Mouse (Mus musculus) neural tube, embryonic 13.5 days (tissue): Measurements from ENCODE around the gene Gp1ba. TPM values are rescaled to one million over a fixed set of nuclear protein-coding genes. Genes with fewer than 3 reads are reported as not detected.

Experiments used
- ATAC-seq: fragments of 200-750 bp; cut with Nextera tagmentation; 2 replicates; pipeline ENCODE4 v1.8.0; 2017; ENCODE audit warnings: low read depth, mild to moderate bottlenecking, moderate TSS enrichment, moderate library complexity
- H3K27ac ChIP-seq: fragments of 300-500 bp; sonication (generic); replicated peaks from 2 replicates; pipeline ENCODE4 v1.5.1; 2015; ENCODE audit warnings: moderate library complexity, mild to moderate bottlenecking, inconsistent platforms
- H3K27me3 ChIP-seq: fragments of 300-500 bp; sonication (generic); 2 replicates; pipeline ENCODE4 v1.6.1; 2015; ENCODE audit warnings: mild to moderate bottlenecking, inconsistent platforms
- H3K36me3 ChIP-seq: fragments of 300-500 bp; sonication (generic); 2 replicates; pipeline ENCODE4 v1.6.1; 2015; ENCODE audit warnings: mild to moderate bottlenecking, inconsistent platforms
- H3K4me1 ChIP-seq: fragments of 300-500 bp; sonication (generic); replicated peaks from 2 replicates; pipeline ENCODE4 v1.6.1; 2015; ENCODE audit warnings: inconsistent platforms
- H3K4me2 ChIP-seq: fragments of 300-500 bp; sonication (generic); 2 replicates; pipeline ENCODE4 v1.6.1; 2015; ENCODE audit warnings: inconsistent platforms, mild to moderate bottlenecking, moderate library complexity
- H3K4me3 ChIP-seq: fragments of 300-500 bp; sonication (generic); 2 replicates; pipeline ENCODE4 v1.5.1; 2015; ENCODE audit warnings: mild to moderate bottlenecking, inconsistent platforms
- H3K9ac ChIP-seq: fragments of 300-500 bp; sonication (generic); 2 replicates; pipeline ENCODE4 v1.6.1; 2015; ENCODE audit warnings: moderate library complexity, mild to moderate bottlenecking, inconsistent platforms
- H3K9me3 ChIP-seq: fragments of 300-500 bp; sonication (generic); 2 replicates; pipeline ENCODE4 v1.6.1; 2016; ENCODE audit warnings: inconsistent platforms
- WGBS: fragments of 180-500 bp; shearing (Covaris S2); methylation state at CpG from one replicate; pipeline ENCODE4 v1.1.7; 2015; 5-methylcytosine and 5-hydroxymethylcytosine counted together
- polyA plus RNA-seq: library from polyadenylated mRNA; unstranded; fragments of >200 nt; fragmentation: Nextera tagmentation; extraction: Ambion mirVana; gene quantifications from 2 replicates; pipeline ENCODE4 v1.2.1, GENCODE M21; 2015

Gene Gp1ba
- polyA plus RNA-seq, 1 experiment from 2014 or later: 0.45 TPM

- 78% methylated on average over 8 of the region's 8 CpGs for WGBS
- H3K9ac ChIP-seq: no peak overlapping the region
- ATAC-seq: no peak
- H3K27ac ChIP-seq: no peak overlapping the region
- H3K4me2 ChIP-seq: no peak overlapping the region; the same call in 1 of the 2 replicates
- no peaks in the 10 kb centered on the region for H3K27me3 ChIP-seq
- no peaks in the 10 kb centered on the region for H3K9me3 ChIP-seq
- H3K36me3 ChIP-seq: peaks cover 57% of the 10 kb centered on the region
- peak overlapping the region; percentile 87; the same call in 1 of the 2 replicates for H3K4me3 ChIP-seq
- peaks cover 66% of the 10 kb centered on the region for H3K4me1 ChIP-seq
Measured at GRCm38 (mm10) chr11:70649185-70649734, 10.3 kb downstream of the Gp1ba start.

- Histone ChIP-seq H3K9ac (no peak overlapping the region), H3K4me2 (0 out of 2 replicates have a peak overlapping the region, but pooled peaks have one; percentile 1), H3K27ac (no peak overlapping the region), H3K27me3 (no peaks in the 10 kb centered on the region), H3K36me3 (peaks cover 44% of the 10 kb centered on the region), H3K4me1 (peaks cover 64% of the 10 kb centered on the region), H3K4me3 (0 out of 2 replicates have a peak overlapping the region, but pooled peaks have one; percentile 1), H3K9me3 (no peaks in the 10 kb centered on the region)
- no peak for ATAC-seq
- WGBS: 78% methylated on average over 12 of the region's 12 CpGs
Measured at GRCm38 (mm10) chr11:70650322-70651175, 11.6 kb downstream of the Gp1ba start.

- H3K9ac ChIP-seq: no peak overlapping the region
- H3K9me3 ChIP-seq: no peaks in the 10 kb centered on the region
- peaks cover 64% of the 10 kb centered on the region for H3K4me1 ChIP-seq
- H3K4me2 ChIP-seq: no peak overlapping the region
- 84% methylated on average over 2 of the region's 2 CpGs for WGBS
- ATAC-seq: no peak
- H3K27me3 ChIP-seq: no peaks in the 10 kb centered on the region
- H3K36me3 ChIP-seq: peaks cover 42% of the 10 kb centered on the region
- H3K27ac ChIP-seq: no peak overlapping the region
- no peak overlapping the region for H3K4me3 ChIP-seq
Measured at GRCm38 (mm10) chr11:70651391-70651790, 12.5 kb downstream of the Gp1ba start.

GRCm38 (mm10) chr11:70652029-70652883 lies 13.3 kb downstream of the Gp1ba start:
- H3K4me3 ChIP-seq: peak overlapping the region; percentile 100
- H3K4me2 ChIP-seq: peak overlapping the region; percentile 92
- H3K27me3 ChIP-seq: no peaks in the 10 kb centered on the region
- WGBS: 70% methylated on average over 12 of the region's 12 CpGs
- peaks cover 42% of the 10 kb centered on the region for H3K36me3 ChIP-seq
- H3K9me3 ChIP-seq: no peaks in the 10 kb centered on the region
- H3K4me1 ChIP-seq: peaks cover 72% of the 10 kb centered on the region
- no peak overlapping the region for H3K27ac ChIP-seq
- ATAC-seq: no peak
- H3K9ac ChIP-seq: peak overlapping the region; percentile 98

GRCm38 (mm10) chr11:70652884-70653344 lies 14.0 kb downstream of the Gp1ba start:
- H3K4me1 ChIP-seq: peaks cover 69% of the 10 kb centered on the region
- peaks cover 42% of the 10 kb centered on the region for H3K36me3 ChIP-seq
- H3K9ac ChIP-seq: peak overlapping the region; percentile 98
- H3K4me2 ChIP-seq: peak overlapping the region; percentile 92
- ATAC-seq: no peak
- no peaks in the 10 kb centered on the region for H3K27me3 ChIP-seq
- H3K4me3 ChIP-seq: peak overlapping the region; percentile 100
- no peaks in the 10 kb centered on the region for H3K9me3 ChIP-seq
- peak overlapping the region; percentile 98 for H3K27ac ChIP-seq
- WGBS: 62% methylated on average over 6 of the region's 6 CpGs

- WGBS: under 1% methylated on average over 44 of the region's 63 CpGs
- Histone ChIP-seq H3K4me2 (peak overlapping the region; percentile 92), H3K9me3 (no peaks in the 10 kb centered on the region), H3K36me3 (peaks cover 42% of the 10 kb centered on the region), H3K4me3 (peak overlapping the region; percentile 100), H3K4me1 (peaks cover 62% of the 10 kb centered on the region), H3K9ac (peak overlapping the region; percentile 98), H3K27ac (peak overlapping the region; percentile 98), H3K27me3 (no peaks in the 10 kb centered on the region)
- ATAC-seq: peak; percentile 54
Measured at GRCm38 (mm10) chr11:70653345-70654197, 14.6 kb downstream of the Gp1ba start.

- Histone ChIP-seq H3K36me3 (peaks cover 35% of the 10 kb centered on the region), H3K9ac (peak within 1 kb of the TSS; percentile 98), H3K4me2 (peak within 1 kb of the TSS; percentile 92), H3K4me3 (peak within 1 kb of the TSS; percentile 100), H3K27ac (peak within 1 kb of the TSS; percentile 98), H3K4me1 (peaks cover 54% of the 10 kb centered on the region), H3K27me3 (no peaks in the 10 kb centered on the region), H3K9me3 (no peaks in the 10 kb centered on the region)
- ATAC-seq: peak; percentile 64
- under 1% methylated on average over 56 of the region's 61 CpGs for WGBS
Measured at GRCm38 (mm10) chr11:70654198-70654922, 15.4 kb downstream of the Gp1ba start, which contains the start of gene Pfn1. Gene Pfn1 (minus strand): TSS chr11:70654644.

- H3K27me3 ChIP-seq: no peaks in the 10 kb centered on the region
- H3K4me2 ChIP-seq: peak overlapping the region; percentile 92
- H3K36me3 ChIP-seq: peaks cover 28% of the 10 kb centered on the region
- peak; percentile 60 for ATAC-seq
- peak overlapping the region; percentile 100 for H3K4me3 ChIP-seq
- WGBS: under 1% methylated on average over 46 of the region's 48 CpGs
- peak overlapping the region; percentile 98 for H3K9ac ChIP-seq
- no peaks in the 10 kb centered on the region for H3K9me3 ChIP-seq
- peaks cover 54% of the 10 kb centered on the region for H3K4me1 ChIP-seq
- H3K27ac ChIP-seq: peak overlapping the region; percentile 98
Measured at GRCm38 (mm10) chr11:70654923-70655570, 16.1 kb downstream of the Gp1ba start.

- under 1% methylated on average over 54 of the region's 61 CpGs for WGBS
- peak overlapping the region; percentile 92 for H3K4me2 ChIP-seq
- peak; percentile 20; the same call in 1 of the 2 replicates for ATAC-seq
- H3K4me3 ChIP-seq: peak overlapping the region; percentile 100
- no peaks in the 10 kb centered on the region for H3K27me3 ChIP-seq
- peaks cover 50% of the 10 kb centered on the region for H3K4me1 ChIP-seq
- no peaks in the 10 kb centered on the region for H3K9me3 ChIP-seq
- H3K36me3 ChIP-seq: peaks cover 26% of the 10 kb centered on the region
- peak overlapping the region; percentile 98 for H3K27ac ChIP-seq
- H3K9ac ChIP-seq: peak overlapping the region; percentile 98
Measured at GRCm38 (mm10) chr11:70655571-70656455, 16.9 kb downstream of the Gp1ba start.
